Mouse (Mus musculus): ENCODE measurements around the gene B4gat1.

B4gat1 gene

DNA sequence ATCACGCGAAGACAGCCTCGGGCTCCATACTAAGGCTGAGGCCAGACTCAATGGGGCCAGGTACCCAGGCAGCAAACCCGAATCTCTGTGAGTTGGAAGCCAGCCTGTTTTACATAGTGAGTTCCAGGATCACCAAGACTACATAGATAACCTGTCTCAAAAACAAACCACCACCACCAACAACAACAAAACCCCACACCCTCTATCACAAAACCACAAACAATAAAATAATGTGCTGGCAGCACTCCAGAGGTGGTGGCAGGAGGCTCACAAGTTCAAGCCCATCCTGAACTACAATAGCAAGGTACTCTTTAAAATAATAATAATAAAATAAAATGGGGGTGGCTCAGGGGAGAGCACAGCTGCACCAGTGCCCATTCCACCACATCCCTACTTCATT is 2.0 kb upstream of the B4gat1 start:
- DNase-seq: no peak

DNA sequence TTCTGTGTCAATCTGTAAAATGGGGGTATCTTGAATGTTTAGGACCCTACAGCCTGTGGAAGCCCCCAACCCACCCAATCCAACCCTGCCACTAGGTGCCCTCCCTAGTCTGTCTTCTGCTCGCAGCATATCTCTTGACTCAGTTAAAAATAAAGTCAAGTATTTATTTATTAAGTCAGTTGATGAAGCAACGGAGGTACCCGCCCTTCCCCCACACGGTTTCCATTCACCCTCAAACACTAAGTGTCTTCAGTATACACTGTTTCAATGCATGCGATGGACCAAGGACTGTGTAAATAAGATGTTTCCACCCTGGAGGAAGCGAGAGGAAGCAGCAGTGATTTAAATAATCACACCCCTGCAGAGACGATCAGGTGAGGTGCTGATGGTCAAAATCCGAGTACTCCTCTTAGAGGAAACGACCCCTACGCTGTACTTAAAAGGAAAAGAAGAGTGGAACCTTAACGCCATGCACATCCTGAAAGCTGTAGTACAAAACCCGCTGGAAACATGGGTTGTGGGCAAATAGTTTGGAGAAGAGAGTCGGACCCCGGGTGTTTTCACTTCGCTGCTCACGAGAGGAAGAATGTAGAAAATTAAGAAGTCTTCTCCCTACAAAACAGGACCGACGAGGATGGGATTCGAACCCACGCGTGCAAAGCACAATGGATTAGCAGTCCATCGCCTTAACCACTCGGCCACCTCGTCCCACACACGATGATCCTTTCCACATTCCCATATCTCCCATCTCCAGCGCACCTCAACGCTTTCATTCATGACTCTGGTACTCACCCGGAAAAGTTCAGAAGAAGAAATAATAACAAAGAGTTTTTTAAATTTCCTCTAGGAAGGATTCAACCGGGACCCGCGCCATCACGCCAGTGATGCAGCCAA is 701 bp upstream of the B4gat1 start:
- DNase-seq: peak; percentile 92 to 95

DNA sequence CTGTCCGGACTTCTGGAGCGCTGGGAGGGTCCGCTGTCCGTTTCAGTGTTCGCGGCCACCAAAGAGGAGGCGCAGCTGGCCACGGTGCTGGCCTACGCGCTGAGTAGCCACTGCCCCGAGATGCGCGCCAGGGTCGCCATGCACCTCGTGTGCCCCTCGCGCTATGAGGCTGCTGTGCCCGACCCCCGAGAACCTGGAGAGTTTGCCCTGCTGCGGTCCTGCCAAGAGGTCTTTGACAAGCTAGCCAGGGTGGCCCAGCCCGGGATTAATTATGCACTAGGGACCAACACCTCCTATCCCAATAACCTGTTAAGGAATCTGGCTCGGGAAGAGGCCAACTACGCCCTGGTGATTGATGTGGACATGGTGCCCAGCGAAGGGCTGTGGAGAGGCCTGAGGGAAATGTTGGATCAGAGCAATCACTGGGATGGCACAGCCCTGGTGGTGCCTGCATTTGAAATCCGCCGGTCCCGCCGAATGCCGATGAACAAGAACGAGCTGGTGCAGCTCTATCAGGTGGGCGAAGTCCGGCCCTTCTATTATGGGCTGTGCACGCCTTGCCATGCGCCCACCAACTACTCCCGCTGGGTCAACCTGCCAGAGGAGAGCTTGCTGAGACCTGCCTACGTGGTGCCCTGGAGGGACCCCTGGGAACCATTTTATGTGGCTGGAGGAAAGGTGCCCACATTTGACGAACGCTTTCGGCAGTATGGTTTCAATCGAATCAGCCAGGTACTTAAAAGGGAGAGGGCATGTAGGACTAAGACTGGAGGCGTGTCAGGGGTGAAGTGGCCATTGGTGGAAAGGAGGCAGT is 882 bp downstream of the B4gat1 start:
- DNase-seq: peak in 1 of 2 experiments; percentile 61

DNA sequence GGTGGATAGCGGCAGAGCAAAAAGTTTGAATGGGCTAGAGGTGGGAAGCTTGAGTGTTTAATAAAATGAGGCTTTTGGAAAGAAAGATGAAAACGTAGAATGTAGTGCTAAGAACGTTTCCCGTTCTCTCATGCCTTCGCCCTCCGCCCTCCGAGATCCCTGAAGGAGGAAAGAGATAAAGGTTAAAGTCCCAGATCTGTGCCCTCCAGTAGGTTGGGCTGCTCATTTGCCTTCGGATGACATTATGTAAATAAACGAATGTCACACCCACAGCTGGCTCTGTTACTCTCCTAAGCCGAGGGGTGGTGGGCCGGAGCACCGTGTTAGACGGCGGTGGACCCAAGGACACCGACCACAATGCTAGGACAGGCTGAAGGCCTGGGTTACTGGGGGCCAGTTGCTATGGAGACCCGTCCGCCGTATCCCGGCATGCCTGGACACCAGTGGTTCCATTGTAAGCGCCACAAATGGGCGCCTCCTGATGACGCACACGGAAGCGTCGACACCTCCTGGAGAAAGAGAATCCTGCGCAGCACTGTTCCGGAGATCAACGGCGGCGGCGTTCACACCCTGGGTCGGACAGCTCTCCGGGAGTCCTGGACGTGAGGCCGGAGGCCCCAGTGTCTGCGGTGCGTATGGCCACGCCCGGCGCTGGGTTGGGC is 2.4 kb downstream of the B4gat1 start, which contains the start of gene Brms1:
Gene Brms1, plus strand, starts transcription at position 493 of the 662 bp plus-strand sequence.
- DNase-seq: peak; percentile 91 to 92

DNA sequence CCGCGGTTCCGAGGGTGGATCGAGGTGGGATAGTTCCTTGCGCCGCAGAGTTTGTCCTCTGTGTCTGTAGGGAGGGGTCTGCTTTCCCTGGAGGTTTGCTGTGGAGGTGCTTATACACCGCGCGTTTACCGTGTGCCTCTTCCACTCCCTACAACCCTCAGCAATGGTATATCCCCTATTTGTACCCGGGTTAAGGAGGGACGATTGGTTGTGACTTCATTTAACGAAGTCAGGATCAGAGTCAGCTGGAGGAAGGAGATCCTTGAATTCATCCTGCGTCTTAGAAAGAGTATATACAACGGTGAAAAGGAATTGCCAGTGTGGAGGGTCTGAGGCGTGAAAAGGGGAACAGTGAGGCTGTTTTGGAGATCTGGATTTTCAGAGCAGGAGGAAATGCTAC is 3.0 kb downstream of the B4gat1 start:
- DNase-seq: no peak

DNA sequence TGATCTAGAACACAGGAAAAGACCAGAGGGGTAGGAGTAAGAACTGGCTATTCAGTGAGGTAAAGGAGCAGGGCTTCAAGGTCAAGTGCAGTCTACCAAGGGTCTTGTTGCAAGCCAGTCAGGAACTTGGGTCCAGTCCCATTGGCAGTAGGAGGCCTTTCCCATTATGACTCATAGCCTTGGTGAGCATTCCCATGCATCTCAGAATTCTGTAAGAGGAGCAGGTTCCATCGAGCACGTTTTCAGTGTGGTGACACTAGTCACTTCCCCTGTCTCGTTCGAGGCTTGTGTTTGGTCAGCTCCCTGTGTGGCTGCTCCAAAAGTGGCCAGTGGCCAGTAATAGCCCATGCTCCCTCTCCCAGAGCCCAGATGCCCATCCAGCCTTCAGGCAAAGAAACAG is 6.9 kb downstream of the B4gat1 start:
- no peak for DNase-seq

DNA sequence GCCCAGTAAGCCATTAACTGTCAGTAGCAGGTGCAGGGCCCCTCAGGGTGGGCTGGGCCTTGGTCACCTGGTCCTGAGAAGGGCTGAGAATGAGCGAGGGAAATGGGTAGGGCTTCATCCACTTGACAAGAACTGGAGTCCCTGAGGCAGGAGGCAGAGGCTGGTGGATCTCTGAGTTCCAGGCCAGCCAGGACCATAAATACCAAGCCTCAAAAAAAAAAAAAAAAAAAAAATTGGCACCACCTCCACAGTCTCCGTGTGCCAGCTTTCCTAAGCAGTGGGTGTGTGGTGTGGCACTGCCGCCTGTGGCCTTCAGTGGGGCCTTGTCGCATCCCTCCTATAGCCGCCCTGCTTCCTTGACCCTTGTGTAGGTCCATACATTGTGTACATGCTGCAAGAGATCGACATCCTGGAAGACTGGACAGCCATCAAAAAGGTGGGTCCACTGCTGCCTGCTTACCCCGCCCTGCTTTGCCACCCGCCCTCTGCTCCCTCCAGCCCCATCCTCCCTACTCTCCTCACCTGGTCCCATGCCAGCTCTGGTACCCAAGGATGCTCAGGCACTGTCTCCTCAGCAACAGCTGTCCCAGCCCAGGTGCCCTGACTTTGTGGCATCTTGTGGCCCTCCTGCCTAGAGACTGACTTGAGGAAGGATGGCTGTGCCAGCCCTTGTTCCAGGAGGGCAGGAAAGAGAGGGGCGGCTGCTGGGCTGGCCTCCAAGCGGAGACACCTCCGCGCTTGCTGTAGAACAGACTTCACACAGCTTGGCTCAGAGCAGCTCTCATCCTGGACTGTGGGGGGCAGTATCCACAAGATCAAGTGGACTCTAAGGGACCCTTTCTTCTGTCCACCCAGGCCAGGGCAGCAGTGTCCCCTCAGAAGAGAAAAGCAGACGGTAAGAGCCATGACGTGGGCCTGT is 9.8 kb downstream of the B4gat1 start:
- peak in 1 of 2 experiments; percentile 49 for DNase-seq

DNA sequence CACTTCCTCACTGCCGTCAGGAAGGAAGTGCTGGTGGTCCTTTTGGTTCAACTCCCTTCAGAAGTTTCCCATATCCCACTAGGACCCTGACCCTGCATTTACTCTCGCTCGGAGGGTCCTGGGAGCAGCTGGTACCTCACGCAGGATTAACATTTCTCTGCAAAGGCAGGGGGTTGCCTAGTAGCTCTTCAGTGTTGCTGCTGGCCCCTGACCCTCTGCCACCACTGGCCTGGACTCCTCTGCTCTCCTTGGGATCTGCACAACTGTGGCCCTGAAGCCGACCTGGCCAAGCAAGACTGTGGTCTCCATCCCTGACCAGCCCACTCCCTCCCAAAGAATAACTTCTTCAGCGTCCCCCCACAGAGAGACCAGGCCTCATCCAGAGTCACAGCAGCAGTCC is 10.7 kb downstream of the B4gat1 start:
- DNase-seq: no peak

DNA sequence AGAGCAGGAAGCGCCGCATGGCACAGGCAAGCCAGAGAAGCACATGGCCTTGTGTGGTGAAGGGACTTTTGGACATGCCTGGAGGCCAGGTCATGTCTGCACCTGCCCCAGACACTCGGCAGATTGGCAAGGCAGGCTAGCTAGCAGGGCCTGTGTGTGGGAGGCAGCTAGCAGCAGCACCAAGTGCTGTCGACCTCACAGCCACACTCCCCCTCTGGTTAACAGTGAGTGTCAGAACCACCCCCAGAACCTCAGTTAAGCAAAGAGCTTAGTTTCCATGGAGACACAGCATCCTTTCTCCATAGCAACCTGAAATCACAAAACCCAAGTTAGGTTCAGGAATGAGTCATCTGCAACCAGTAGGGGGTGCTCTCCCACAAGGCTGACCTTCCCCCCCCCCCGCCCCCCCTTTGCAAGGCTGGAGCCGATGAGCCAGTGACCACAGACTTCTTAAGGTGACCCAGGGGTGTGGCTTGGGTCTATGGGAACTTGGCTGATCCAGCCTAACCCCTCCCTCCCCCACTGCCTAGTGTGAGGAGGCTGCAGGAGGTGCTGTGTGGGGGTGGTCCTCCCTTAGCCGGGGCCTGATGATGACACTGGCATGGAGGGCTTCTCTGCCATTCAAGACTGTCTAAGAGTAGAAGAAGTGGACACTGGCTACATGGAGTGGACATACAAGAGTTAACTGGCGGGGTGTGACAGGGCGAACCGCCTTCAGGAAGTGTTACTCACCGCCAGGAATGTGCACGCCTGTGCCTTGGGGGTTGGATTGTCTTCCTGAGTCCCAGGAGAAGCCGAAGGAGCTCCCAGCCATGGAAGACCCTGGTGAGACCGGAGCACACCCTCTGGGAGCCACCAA is 11.7 kb downstream of the B4gat1 start, which contains the start of gene Rin1:
Gene Rin1, plus strand, starts transcription at position 435 of the 859 bp plus-strand sequence.
- DNase-seq: peak in 1 of 2 experiments; percentile 56

DNA sequence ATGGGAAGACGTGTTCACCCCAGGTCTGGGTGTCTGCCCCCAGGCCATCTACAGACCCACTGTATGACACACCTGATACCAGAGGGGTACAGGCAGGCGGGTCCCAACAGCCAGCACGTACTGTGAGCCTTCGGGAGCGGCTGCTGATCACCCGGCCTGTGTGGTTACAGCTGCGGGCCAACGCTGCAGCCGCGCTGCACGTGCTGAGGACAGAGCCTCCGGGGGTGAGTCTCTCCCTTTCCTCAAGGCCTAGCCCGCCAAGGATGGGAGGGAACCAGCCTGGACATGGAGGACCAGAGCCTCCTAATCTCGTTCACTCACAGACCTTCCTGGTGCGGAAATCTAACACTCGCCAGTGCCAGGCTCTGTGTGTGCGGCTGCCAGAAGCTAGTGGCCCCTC is 12.4 kb downstream of the B4gat1 start:
- DNase-seq: no peak

DNA sequence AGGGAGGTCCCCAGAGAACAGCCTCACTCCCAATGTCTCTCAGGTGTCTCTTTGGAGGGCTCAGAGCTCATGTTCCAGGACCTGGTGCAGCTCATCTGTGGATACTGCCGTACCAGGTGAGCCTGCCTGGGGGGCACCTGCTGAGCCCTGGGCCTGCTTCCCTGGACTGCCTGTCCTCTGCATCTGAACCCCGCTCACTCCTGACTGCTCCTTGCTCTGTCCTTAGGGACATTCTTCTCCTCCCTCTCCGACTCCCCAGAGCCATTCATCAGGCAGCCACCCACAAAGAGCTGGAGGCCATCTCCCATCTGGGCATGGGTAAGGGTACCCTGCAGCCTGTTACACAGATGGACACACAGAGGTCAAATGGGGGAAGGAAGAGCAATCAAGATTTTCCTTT is 12.9 kb downstream of the B4gat1 start:
- no peak for DNase-seq

DNA sequence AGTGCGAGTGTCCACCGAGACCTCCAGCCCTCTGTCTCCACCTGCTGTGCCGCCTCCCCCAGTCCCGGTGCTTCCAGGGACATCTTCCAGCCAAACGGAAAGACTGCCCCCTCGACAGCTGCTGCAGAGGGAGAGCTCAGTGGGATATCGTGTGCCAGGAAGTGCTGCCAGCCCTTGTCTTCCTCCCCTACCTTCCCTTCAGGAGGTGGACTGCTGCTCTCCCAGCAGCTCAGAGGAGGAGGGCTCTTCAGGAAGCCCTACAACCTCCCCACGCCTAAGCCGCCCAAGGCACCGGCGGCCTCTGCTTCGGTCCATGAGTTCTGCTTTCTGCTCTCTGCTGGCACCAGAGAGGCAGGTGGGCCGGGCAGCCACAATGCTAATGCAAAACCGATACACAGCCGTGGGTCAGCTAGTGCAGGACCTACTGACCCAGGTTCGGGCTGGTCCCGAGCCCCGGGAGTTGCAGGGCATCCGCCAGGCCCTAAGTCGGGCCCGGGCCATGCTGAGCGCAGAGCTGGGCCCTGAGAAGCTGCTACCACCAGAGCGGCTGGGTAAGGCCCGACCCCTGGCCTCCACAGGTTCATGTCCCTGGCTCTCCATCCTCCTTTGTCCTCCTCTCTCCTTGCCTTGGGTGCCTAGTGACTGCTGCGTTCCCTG is 13.7 kb downstream of the B4gat1 start:
- peak; percentile 46 to 56 for DNase-seq

DNA sequence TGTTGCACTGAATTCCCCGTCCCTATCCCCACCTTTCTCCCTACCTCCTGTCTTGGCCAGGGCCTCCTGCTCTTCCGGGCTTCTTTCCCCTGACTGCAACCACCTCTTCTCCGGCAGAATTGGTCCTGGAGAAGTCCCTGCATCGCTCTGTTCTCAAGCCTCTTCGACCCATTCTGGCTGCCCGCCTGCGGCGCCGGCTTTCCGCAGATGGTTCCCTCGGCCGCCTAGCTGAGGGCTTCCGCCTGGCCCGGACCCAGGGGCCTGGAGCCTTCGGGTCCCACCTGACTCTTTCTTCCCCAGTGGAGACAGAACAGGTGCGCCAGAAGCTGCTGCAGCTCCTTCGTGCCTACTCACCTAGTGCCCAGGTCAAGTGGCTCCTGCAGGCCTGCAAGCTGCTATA is 14.2 kb downstream of the B4gat1 start:
- peak; percentile 64 to 68 for DNase-seq

DNA sequence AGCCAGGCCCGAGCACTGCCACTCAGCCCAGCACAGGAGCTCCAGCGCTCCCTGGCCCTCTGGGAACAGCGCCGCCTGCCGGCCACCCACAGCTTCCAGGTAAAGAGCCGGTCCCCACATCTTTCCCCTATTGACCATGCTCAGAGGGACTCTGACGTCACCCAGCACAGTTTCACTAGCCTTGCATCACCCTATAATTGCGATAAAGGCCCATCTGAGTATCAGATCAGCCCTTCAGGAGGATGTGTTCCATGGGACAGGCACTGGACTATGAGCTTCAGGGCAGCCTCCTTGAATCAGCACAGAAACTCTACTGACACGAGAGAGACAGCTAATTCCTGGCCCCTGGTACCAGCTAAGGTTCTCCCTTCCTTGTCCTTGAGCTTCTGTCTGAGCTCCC is 15.3 kb downstream of the B4gat1 start:
- peak; percentile 70 to 88 for DNase-seq

DNA sequence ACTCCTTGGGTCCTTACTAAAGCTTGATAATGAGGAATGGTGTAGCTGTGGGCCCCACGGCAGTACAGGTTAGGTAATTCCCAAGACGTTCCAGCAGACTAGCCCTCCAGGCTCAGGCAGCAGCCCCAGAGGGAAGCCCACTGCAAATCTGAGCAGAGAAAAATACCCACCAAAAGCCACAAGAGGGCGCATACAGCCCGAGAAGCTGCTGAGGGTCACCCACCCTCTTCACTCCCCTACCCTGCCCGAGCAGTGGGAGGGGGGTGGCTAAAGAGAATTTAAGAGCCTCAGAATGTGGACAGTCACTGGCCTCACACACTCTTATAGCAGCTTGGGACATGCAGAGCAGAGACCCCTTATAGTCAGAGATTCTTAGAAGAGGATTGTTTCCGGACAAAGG is 17.6 kb downstream of the B4gat1 start:
- peak; percentile 65 to 66 for DNase-seq

DNA sequence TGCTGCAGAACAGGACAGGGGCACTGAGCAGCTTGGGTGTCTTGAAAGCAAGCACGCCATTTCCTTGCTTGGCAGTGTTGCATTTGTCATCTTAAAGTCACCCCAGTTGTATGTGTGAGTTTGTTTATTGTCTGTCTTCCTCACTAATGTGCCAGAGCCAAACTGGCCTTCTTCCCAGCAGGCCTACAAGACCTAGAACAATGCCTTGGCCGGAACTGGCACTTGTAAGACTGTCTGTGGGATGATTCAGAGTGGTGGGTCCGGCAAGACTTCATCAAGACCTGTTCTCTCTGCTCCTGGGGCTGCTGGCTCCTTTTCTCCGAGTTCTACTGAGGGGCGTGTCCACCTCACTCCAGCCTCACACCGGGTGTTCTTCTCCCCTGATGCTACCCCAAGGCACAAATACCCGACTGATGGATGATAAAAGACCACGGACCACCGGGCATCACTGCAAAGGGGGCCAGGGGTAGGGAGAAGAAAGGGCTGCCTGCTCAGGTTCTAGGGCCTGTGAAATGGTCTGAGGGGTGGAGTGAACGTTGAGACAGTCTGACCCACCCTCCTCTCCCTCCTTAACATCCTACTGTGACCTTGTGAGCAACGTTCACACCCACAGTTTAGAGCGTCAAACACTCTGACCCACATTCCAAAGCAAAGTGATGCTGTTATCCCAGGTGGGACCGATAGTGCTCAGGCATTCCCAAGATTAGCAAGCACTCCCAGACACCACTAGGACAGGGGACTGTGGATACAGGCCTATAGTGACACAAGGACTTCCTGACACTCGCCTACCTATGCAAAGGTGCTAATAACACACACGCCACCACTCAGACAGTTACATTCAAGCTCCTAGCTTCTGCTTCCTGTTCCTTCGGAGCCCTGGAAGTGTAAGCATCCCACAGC is 19.5 kb downstream of the B4gat1 start:
- no peak for DNase-seq

DNA sequence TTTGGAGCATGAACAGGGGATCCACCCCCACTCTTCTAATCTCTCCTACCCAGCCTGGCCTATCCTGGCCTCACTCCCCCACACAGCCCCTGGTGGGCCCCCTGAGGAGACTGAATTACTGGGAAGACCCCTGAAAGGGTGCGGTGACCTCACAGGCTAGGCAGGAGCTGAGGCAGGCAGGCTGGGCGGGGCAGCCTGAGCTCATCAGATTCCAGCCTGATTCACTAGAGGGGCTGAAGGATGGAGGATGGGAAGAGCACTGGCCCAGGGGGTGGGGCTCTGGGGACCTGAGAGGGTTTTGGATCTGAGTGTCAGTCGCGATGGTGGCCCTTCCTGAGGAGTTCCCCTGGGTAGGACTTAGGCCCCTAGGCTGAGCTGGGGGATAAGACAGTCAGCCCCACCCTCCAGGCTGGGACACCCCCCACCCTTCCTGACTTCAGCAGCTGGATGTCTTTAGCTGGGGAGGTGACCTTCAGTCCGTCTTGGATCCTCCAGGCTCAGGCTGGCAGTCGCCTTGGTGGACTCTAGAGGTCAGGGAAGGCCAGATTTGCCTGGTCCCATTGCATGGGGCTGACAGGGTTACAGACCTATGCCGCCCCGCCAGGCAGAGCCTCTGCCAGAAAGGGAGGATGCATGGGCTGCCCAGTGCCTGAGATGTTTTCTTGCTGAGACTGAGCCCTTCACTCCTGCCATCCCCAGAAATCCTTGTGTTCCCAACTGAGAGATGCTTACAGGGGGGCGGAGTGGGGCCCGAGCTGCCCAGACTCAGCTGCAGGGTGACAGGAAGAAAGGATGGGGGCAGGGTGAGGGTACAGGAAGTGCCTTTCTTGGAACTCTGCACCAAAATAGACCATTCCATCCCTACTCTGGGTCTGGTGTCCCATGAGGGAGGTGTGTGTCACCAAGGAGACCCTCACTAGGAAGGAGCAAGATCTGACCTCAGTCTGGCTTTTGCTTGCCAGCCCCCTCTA is 20.5 kb downstream of the B4gat1 start:
- DNase-seq: no peak
